Mouse (Mus musculus) hindbrain, embryonic 16.5 days (tissue): ENCODE results near the gene Wrnip1. TPM values are rescaled to one million over a fixed set of nuclear protein-coding genes. Genes with fewer than 3 reads are reported as not detected.
"Not testable (repeated sequence)": the region's sequence is repeated elsewhere in the genome, so short reads cannot be mapped to it uniquely, and the experiment has no call there.

Source experiments
- ATAC-seq: fragments of 200-750 bp; cut with Nextera tagmentation; 2 replicates; pipeline ENCODE4 v1.8.0; 2017; ENCODE audit warnings: moderate TSS enrichment, moderate library complexity
- H3K27ac ChIP-seq: fragments of 300-500 bp; sonication (generic); 2 replicates; pipeline ENCODE4 v1.5.1; 2014; ENCODE audit warnings: low read depth, mild to moderate bottlenecking, control low read depth, low read length, moderate library complexity
- H3K27me3 ChIP-seq: fragments of 300-500 bp; sonication (generic); replicated peaks from 2 replicates; pipeline ENCODE4 v1.6.1; 2014; ENCODE audit warnings: low read length; ENCODE audit not compliant: control insufficient read depth, insufficient read depth
- H3K36me3 ChIP-seq: fragments of 300-500 bp; sonication (generic); 2 replicates; pipeline ENCODE4 v1.6.1; 2014; ENCODE audit warnings: mild to moderate bottlenecking, low read length, moderate library complexity, mixed read lengths; ENCODE audit not compliant: control insufficient read depth, insufficient read depth
- H3K4me1 ChIP-seq: fragments of 300-500 bp; sonication (generic); 2 replicates; pipeline ENCODE4 v1.6.1; 2014; ENCODE audit warnings: low read depth, low read length; ENCODE audit not compliant: control insufficient read depth, insufficient read depth
- H3K4me2 ChIP-seq: fragments of 300-500 bp; sonication (generic); 2 replicates; pipeline ENCODE4 v1.6.1; 2014; ENCODE audit warnings: mild to moderate bottlenecking, low read length, control low read depth, moderate library complexity
- H3K4me3 ChIP-seq: fragments of 300-500 bp; sonication (generic); 2 replicates; pipeline ENCODE4 v1.5.1; 2014; ENCODE audit warnings: mild to moderate bottlenecking, low read length, control low read depth, moderate library complexity
- H3K9ac ChIP-seq: fragments of 300-500 bp; sonication (generic); 2 replicates; pipeline ENCODE4 v1.6.1; 2014; ENCODE audit warnings: low read depth, mild to moderate bottlenecking, control low read depth, low read length, moderate library complexity
- H3K9me3 ChIP-seq: fragments of 300-500 bp; sonication (generic); 2 replicates; pipeline ENCODE4 v1.6.1; 2014; ENCODE audit warnings: mild to moderate bottlenecking, low read length, moderate library complexity; ENCODE audit not compliant: control insufficient read depth
- WGBS: fragments of 180-500 bp; shearing (Covaris S2); extraction: QIAGEN DNeasy Blood & Tissue Kit; methylation state at CpG from one replicate; pipeline ENCODE4 v1.1.7; 2014; 5-methylcytosine and 5-hydroxymethylcytosine counted together
- polyA plus RNA-seq: library from polyadenylated mRNA; unstranded; fragments of >200 nt; fragmentation: Nextera tagmentation; extraction: Ambion mirVana; gene quantifications from 2 replicates; pipeline ENCODE4 v1.2.1, GENCODE M21; 2015

The Wrnip1 gene
- polyA plus RNA-seq, 1 experiment from 2014 or later: 35.6 TPM

- H3K9ac ChIP-seq: no peak overlapping the region
- WGBS: 32% methylated on average over 2 of the region's 2 CpGs
- peak; percentile 81 for ATAC-seq
Observed at GRCm38 (mm10) chr13:32853073-32853472, 51.2 kb downstream of the Wrnip1 start.

GRCm38 (mm10) chr13:32860821-32861220 is 59.0 kb downstream of the Wrnip1 start:
- no peak for ATAC-seq
- H3K9me3 ChIP-seq: no peaks in the 10 kb centered on the region
- H3K4me3 ChIP-seq: no peak overlapping the region
- H3K27ac ChIP-seq: no peak overlapping the region
- 86% methylated on average over 3 of the region's 3 CpGs for WGBS
- H3K27me3 ChIP-seq: no peaks in the 10 kb centered on the region
- no peak overlapping the region for H3K9ac ChIP-seq
- H3K4me2 ChIP-seq: no peak overlapping the region
- no peaks in the 10 kb centered on the region for H3K4me1 ChIP-seq
- no peaks in the 10 kb centered on the region for H3K36me3 ChIP-seq

More at GRCm38 (mm10) chr13:32853073-32853472, 51.2 kb downstream of the Wrnip1 start:
- Histone ChIP-seq H3K4me3 (no peak overlapping the region), H3K27ac (no peak overlapping the region), H3K36me3 (no peaks in the 10 kb centered on the region), H3K4me1 (no peaks in the 10 kb centered on the region), H3K27me3 (no peaks in the 10 kb centered on the region), H3K9me3 (no peaks in the 10 kb centered on the region), H3K4me2 (no peak overlapping the region)

DNA sequence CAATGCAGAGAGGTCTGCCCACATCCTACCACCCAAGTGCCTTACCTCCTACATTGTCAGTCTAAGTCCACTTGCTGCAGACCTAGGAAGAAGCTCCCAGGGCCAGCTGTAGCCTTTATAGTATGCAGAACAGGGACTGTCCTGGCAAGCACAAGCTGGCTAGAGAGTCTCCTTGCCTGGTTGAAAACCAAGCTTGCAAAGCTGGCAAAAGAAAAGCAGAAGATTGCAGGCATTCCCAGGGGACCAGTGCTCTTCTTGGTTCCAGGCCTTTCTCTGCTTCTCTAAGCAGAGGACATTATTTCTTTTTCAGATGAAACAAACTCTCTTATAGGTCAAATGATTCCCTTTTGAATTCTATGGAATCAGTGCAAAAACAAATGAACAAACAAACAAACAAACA is 61.6 kb downstream of the Wrnip1 start:
- no peaks in the 10 kb centered on the region for H3K9me3 ChIP-seq
- H3K27me3 ChIP-seq: no peaks in the 10 kb centered on the region
- no peaks in the 10 kb centered on the region for H3K4me1 ChIP-seq
- no peak overlapping the region for H3K4me2 ChIP-seq
- no peak overlapping the region for H3K4me3 ChIP-seq
- H3K27ac ChIP-seq: no peak overlapping the region
- no peak overlapping the region for H3K9ac ChIP-seq
- no peaks in the 10 kb centered on the region for H3K36me3 ChIP-seq
- no peak for ATAC-seq

DNA sequence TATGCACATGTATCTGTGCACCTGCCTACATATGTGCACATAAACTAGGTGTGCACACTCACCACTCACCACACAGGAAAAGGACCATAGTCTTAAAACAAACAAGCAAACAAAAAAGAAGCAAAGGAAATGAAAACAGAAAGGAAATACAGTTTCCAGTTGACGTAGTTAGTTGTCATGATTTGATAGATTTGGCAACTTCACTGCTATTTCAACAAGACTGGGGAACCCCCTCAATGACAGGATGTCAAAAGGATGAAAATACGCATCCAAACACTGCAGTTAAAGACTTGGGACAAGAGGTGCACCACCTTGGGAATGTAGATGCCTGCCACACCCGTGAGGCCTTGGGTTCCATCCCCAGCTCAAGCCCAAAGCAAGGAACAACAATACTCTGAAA is 62.7 kb downstream of the Wrnip1 start:
- H3K9ac ChIP-seq, H3K4me3 ChIP-seq, H3K4me2 ChIP-seq, ATAC-seq, H3K27me3 ChIP-seq, H3K36me3 ChIP-seq, H3K9me3 ChIP-seq, H3K27ac ChIP-seq, H3K4me1 ChIP-seq: not testable (repeated sequence)
- 92% methylated on average over 2 of the region's 3 CpGs for WGBS

GRCm38 (mm10) chr13:32865591-32865990 is 63.8 kb downstream of the Wrnip1 start:
- H3K4me2 ChIP-seq: no peak overlapping the region
- ATAC-seq: no peak
- no peak overlapping the region for H3K27ac ChIP-seq
- no peaks in the 10 kb centered on the region for H3K4me1 ChIP-seq
- no peaks in the 10 kb centered on the region for H3K9me3 ChIP-seq
- no peaks in the 10 kb centered on the region for H3K36me3 ChIP-seq
- H3K27me3 ChIP-seq: no peaks in the 10 kb centered on the region
- no peak overlapping the region for H3K4me3 ChIP-seq
- H3K9ac ChIP-seq: no peak overlapping the region
- WGBS: 64% methylated on average over 2 of the region's 2 CpGs

DNA sequence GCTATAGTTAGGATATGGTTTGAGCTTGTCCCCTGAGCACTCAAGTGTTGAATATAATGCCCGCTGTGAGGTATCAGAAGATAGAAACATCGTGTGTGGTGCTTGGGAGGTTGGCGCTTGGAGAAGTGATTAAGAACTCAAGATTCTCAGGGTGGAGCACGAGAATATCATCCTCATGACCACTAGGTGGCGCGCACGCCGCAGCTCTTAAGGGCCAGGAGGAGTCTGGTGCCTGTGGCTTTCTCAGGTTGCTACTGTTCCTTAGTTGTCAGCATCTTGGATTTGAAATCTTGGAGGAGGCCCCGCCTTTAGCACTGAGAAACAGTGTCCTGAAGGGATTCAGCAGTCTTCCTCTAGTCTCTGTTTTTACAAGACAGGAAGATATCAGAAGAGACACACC is 64.6 kb downstream of the Wrnip1 start:
- peak; percentile 91 for ATAC-seq

GRCm38 (mm10) chr13:32867030-32867429 is 65.2 kb downstream of the Wrnip1 start:
- Histone ChIP-seq H3K36me3 (no peaks in the 10 kb centered on the region), H3K9ac (no peak overlapping the region), H3K27ac (no peak overlapping the region), H3K27me3 (no peaks in the 10 kb centered on the region), H3K4me2 (no peak overlapping the region), H3K4me1 (no peaks in the 10 kb centered on the region), H3K9me3 (no peaks in the 10 kb centered on the region), H3K4me3 (no peak overlapping the region)
- ATAC-seq: no peak
- WGBS: 39% methylated on average over 2 of the region's 2 CpGs

More for the DNA sequence above, 64.6 kb downstream of the Wrnip1 start:
- no peak overlapping the region for H3K27ac ChIP-seq
- no peaks in the 10 kb centered on the region for H3K9me3 ChIP-seq
- H3K9ac ChIP-seq: no peak overlapping the region
- 7% methylated on average over 9 of the region's 9 CpGs for WGBS
- no peaks in the 10 kb centered on the region for H3K27me3 ChIP-seq
- H3K4me1 ChIP-seq: no peaks in the 10 kb centered on the region
- H3K4me2 ChIP-seq: no peak overlapping the region
- H3K36me3 ChIP-seq: no peaks in the 10 kb centered on the region
- H3K4me3 ChIP-seq: no peak overlapping the region

DNA sequence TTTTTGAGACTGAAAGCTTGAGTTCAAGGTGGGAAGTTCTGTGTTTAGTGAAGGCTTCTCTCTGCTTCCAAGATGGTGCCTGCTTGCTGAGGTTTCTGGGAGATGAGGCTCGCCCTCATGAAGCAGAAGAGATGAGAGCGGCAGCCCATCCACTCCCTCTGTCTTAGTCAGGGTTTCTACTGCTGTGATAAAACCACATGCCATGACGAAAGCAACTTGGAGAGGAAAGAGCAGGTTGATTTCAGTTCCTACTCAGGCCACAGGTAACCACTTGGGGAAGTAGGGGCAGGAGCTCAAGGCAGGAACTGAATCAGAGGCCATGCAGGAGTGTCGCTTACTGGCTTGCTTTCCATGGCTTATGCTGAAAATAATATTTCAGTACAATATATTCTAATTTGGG is 66.4 kb downstream of the Wrnip1 start:
- not testable (repeated sequence) for H3K27ac ChIP-seq, ATAC-seq, H3K9ac ChIP-seq, H3K4me3 ChIP-seq, H3K4me2 ChIP-seq, H3K9me3 ChIP-seq, H3K36me3 ChIP-seq, H3K4me1 ChIP-seq, H3K27me3 ChIP-seq
- 90% methylated on average over 4 of the region's 4 CpGs for WGBS

GRCm38 (mm10) chr13:32868843-32869242 is 67.0 kb downstream of the Wrnip1 start:
- WGBS: 78% methylated on average over 5 of the region's 5 CpGs
- H3K4me3 ChIP-seq: no peak overlapping the region

More at GRCm38 (mm10) chr13:32868843-32869242, 67.0 kb downstream of the Wrnip1 start:
- Histone ChIP-seq H3K27ac (no peak overlapping the region), H3K9me3 (no peaks in the 10 kb centered on the region), H3K27me3 (no peaks in the 10 kb centered on the region), H3K9ac (no peak overlapping the region), H3K36me3 (no peaks in the 10 kb centered on the region), H3K4me2 (no peak overlapping the region), H3K4me1 (no peaks in the 10 kb centered on the region)
- ATAC-seq: no peak
